Mouse (Mus musculus): ENCODE measurements around the gene Agbl4.

DNA sequence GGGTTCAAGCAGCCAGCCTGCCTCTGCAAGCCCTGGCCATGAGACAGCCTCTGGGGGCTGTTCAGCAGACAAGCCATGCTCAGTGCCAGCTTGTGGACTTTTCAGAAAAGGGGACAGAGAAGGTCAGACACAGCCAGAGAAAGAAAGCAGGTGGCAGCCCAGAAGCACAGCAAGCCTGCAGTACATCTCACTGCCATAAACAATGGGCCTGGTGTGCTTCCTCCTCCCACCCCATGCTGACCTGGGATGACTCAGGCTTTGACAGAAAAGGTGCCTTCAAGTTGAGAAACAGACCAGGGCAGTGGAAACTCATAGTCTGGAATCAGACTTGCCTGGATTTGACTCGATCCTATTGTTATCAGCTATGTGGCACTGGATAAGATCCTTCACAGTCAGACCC, 1256.0 kb downstream of the Agbl4 start:
- TF ChIP-seq MYB (IDR thresholded peaks at IDR 0.05; ENCODE audit: low read depth, low read length) (no peak), MYC (IDR thresholded peaks at IDR 0.05; ENCODE audit: low read depth, low read length) (no peak), CTCF (IDR thresholded peaks at IDR 0.05 in 2 of 3, conservative IDR thresholded peaks at IDR 0.05 in 1 of 3; ENCODE audit: control insufficient read depth in 1 of 3, insufficient read depth in 1 of 3, low read depth in 2 of 3, low read length in 3 of 3, poor library complexity in 1 of 3, severe bottlenecking in 1 of 3) (no peak), MAFK (IDR thresholded peaks at IDR 0.05; ENCODE audit: borderline replicate concordance, low read depth, low read length) (no peak), POLR2AphosphoS5 (IDR thresholded peaks at IDR 0.05; ENCODE audit: borderline replicate concordance, low read depth, low read length) (no peak), ZC3H11A (IDR thresholded peaks at IDR 0.05; ENCODE audit: low read depth, low read length) (no peak), RCOR1 (IDR thresholded peaks at IDR 0.05; ENCODE audit: low read depth, low read length) (no peak), ZNF384 (IDR thresholded peaks at IDR 0.05; ENCODE audit: low read depth, low read length) (no peak), SMC3 (IDR thresholded peaks at IDR 0.05; ENCODE audit: low read depth, low read length) (no peak), USF1 (IDR thresholded peaks at IDR 0.05; ENCODE audit: low read depth, low read length) (no peak)
